Mouse (Mus musculus) macrophage (primary cell): ENCODE data around the gene Ccdc88b. TPM values are rescaled to one million over a fixed set of nuclear protein-coding genes. Genes with fewer than 3 reads are reported as not detected.

Source experiments
- H3K27ac ChIP-seq: fragments of 350-480 bp; formaldehyde crosslinking; 2 replicates; pipeline ENCODE4 v1.9.0; 2021
- H3K36me3 ChIP-seq: fragments of 350-480 bp; formaldehyde crosslinking; 2 replicates; pipeline ENCODE4 v1.9.0; 2021; ENCODE audit errors: inconsistent target
- H3K4me3 ChIP-seq: fragments of 350-480 bp; formaldehyde crosslinking; 2 replicates; pipeline ENCODE4 v1.9.0; 2021; ENCODE audit errors: inconsistent target
- H3K79me2 ChIP-seq: fragments of 350-480 bp; formaldehyde crosslinking; 2 replicates; pipeline ENCODE4 v1.9.0; 2021; ENCODE audit errors: inconsistent target
- WGBS: methylation state at CpG from one replicate; pipeline ENCODE4 v1.1.7; 2026; ENCODE audit warnings: inconsistent platforms; ENCODE audit not compliant: missing documents; 5-methylcytosine and 5-hydroxymethylcytosine counted together
- polyA plus RNA-seq: library from polyadenylated mRNA; stranded (reverse); fragments of 250-400 nt; gene quantifications from 3 replicates; pipeline ENCODE4 v1.2.4, GENCODE M21; 2018; ENCODE audit warnings: inconsistent platforms

Gene Ccdc88b
- polyA plus RNA-seq, 1 experiment from 2014 or later, result 16.2 TPM

- no peaks in the 10 kb centered on the region for H3K79me2 ChIP-seq
- H3K36me3 ChIP-seq, result no peaks in the 10 kb centered on the region
- no peak overlapping the region for H3K4me3 ChIP-seq
- 34% methylated on average over 5 of the region's 5 CpGs for WGBS
- peak overlapping the region; percentile 82 for H3K27ac ChIP-seq
These were observed 13.7 kb upstream of the Ccdc88b start for GRCm38 (mm10) chr19:6871574-6872271.

- WGBS, result 4% methylated on average over 5 of the region's 5 CpGs
- H3K36me3 ChIP-seq, result no peaks in the 10 kb centered on the region
- H3K27ac ChIP-seq, result peak overlapping the region; percentile 69
These were observed 11.3 kb upstream of the Ccdc88b start for GRCm38 (mm10) chr19:6869355-6869754.

GRCm38 (mm10) chr19:6861451-6861850 is 3.4 kb upstream of the Ccdc88b start:
- no peak overlapping the region for H3K4me3 ChIP-seq
- H3K79me2 ChIP-seq, result peaks cover 23% of the 10 kb centered on the region; the same call in 1 of the 2 replicates
- no peak overlapping the region for H3K27ac ChIP-seq
- WGBS, result 95% methylated on average over 4 of the region's 4 CpGs
- H3K36me3 ChIP-seq, result no peaks in the 10 kb centered on the region

More at GRCm38 (mm10) chr19:6869355-6869754, 11.3 kb upstream of the Ccdc88b start:
- peak overlapping the region; percentile 22 for H3K4me3 ChIP-seq
- no peaks in the 10 kb centered on the region for H3K79me2 ChIP-seq

GRCm38 (mm10) chr19:6860706-6861105 is 2.7 kb upstream of the Ccdc88b start:
- no peak overlapping the region for H3K27ac ChIP-seq

GRCm38 (mm10) chr19:6859971-6860370 is 2.0 kb upstream of the Ccdc88b start:
- Histone ChIP-seq H3K27ac (no peak overlapping the region), H3K4me3 (no peak overlapping the region), H3K79me2 (peaks cover 33% of the 10 kb centered on the region; the same call in 1 of the 2 replicates), H3K36me3 (peaks cover 11% of the 10 kb centered on the region; the same call in 1 of the 2 replicates)
- 90% methylated on average over 3 of the region's 3 CpGs for WGBS

More at GRCm38 (mm10) chr19:6860706-6861105, 2.7 kb upstream of the Ccdc88b start:
- 48% methylated on average over 6 of the region's 6 CpGs for WGBS
- peaks cover 7% of the 10 kb centered on the region; the same call in 1 of the 2 replicates for H3K36me3 ChIP-seq
- H3K4me3 ChIP-seq, result no peak overlapping the region
- H3K79me2 ChIP-seq, result peaks cover 31% of the 10 kb centered on the region; the same call in 1 of the 2 replicates

GRCm38 (mm10) chr19:6859032-6859651 is 1.1 kb upstream of the Ccdc88b start:
- Histone ChIP-seq H3K36me3 (peaks cover 20% of the 10 kb centered on the region), H3K4me3 (no peak overlapping the region), H3K79me2 (peaks cover 33% of the 10 kb centered on the region; the same call in 1 of the 2 replicates), H3K27ac (no peak overlapping the region)
- WGBS, result 89% methylated on average over 2 of the region's 2 CpGs

- Histone ChIP-seq H3K27ac (peak overlapping the region; percentile 77), H3K4me3 (peak overlapping the region; percentile 47), H3K79me2 (peaks cover 33% of the 10 kb centered on the region; the same call in 1 of the 2 replicates), H3K36me3 (peaks cover 34% of the 10 kb centered on the region)
- 43% methylated on average over 8 of the region's 9 CpGs for WGBS
These were observed 513 bp downstream of the Ccdc88b start for GRCm38 (mm10) chr19:6857391-6858005.

- 89% methylated on average over 3 of the region's 3 CpGs for WGBS
- peak overlapping the region; percentile 77 for H3K27ac ChIP-seq
- H3K4me3 ChIP-seq, result peak overlapping the region; percentile 47; the same call in 1 of the 2 replicates
- peaks cover 39% of the 10 kb centered on the region for H3K36me3 ChIP-seq
- peaks cover 33% of the 10 kb centered on the region; the same call in 1 of the 2 replicates for H3K79me2 ChIP-seq
These were observed 1.0 kb downstream of the Ccdc88b start for GRCm38 (mm10) chr19:6857003-6857360.

GRCm38 (mm10) chr19:6856281-6857002 is 1.6 kb downstream of the Ccdc88b start:
- 60% methylated on average over 12 of the region's 12 CpGs for WGBS
- H3K79me2 ChIP-seq, result peaks cover 33% of the 10 kb centered on the region; the same call in 1 of the 2 replicates
- H3K4me3 ChIP-seq, result no peak overlapping the region
- H3K27ac ChIP-seq, result no peak overlapping the region
- peaks cover 44% of the 10 kb centered on the region for H3K36me3 ChIP-seq

GRCm38 (mm10) chr19:6855225-6856031 is 2.6 kb downstream of the Ccdc88b start:
- peaks cover 52% of the 10 kb centered on the region for H3K36me3 ChIP-seq
- no peak overlapping the region for H3K4me3 ChIP-seq
- 92% methylated on average over 34 of the region's 38 CpGs for WGBS
- H3K27ac ChIP-seq, result no peak overlapping the region
- H3K79me2 ChIP-seq, result peaks cover 33% of the 10 kb centered on the region; the same call in 1 of the 2 replicates

GRCm38 (mm10) chr19:6854658-6855057 is 3.4 kb downstream of the Ccdc88b start:
- peaks cover 59% of the 10 kb centered on the region for H3K36me3 ChIP-seq
- H3K27ac ChIP-seq, result no peak overlapping the region
- no peak overlapping the region for H3K4me3 ChIP-seq
- WGBS, result 98% methylated on average over 12 of the region's 12 CpGs
- peaks cover 33% of the 10 kb centered on the region; the same call in 1 of the 2 replicates for H3K79me2 ChIP-seq

- 96% methylated on average over 8 of the region's 8 CpGs for WGBS
- Histone ChIP-seq H3K36me3 (peaks cover 65% of the 10 kb centered on the region), H3K4me3 (no peak overlapping the region), H3K27ac (no peak overlapping the region), H3K79me2 (peaks cover 31% of the 10 kb centered on the region; the same call in 1 of the 2 replicates)
These were observed 4.1 kb downstream of the Ccdc88b start for GRCm38 (mm10) chr19:6853903-6854302.

GRCm38 (mm10) chr19:6852393-6853305 is 5.4 kb downstream of the Ccdc88b start:
- no peak overlapping the region for H3K4me3 ChIP-seq
- H3K79me2 ChIP-seq, result peaks cover 18% of the 10 kb centered on the region; the same call in 1 of the 2 replicates
- H3K27ac ChIP-seq, result no peak overlapping the region
- 93% methylated on average over 14 of the region's 21 CpGs for WGBS
- peaks cover 78% of the 10 kb centered on the region for H3K36me3 ChIP-seq
